Mouse (Mus musculus) liver, embryonic 14.5 days (tissue): ENCODE measurements at regions not wholly inside any gene's neighbourhood (a gene's known extent, or its start where the extent isn't known, plus 50 kb on each side); places are given as distances from the start of the nearest gene placed in this dataset.

ENCODE experiments used
- ATAC-seq: fragments of 200-750 bp; cut with Nextera tagmentation; 2 replicates; pipeline ENCODE4 v1.8.0; 2017; ENCODE audit warnings: moderate number of reproducible peaks, mild to moderate bottlenecking, moderate library complexity; ENCODE audit not compliant: insufficient read depth
- DNase-seq, 3 experiments: peaks; one replicate each; pipeline ENCODE4 v3.0.0-alpha.2; 2012 to 2013; ENCODE audit warnings: low read depth in 3 of 3, low spot score in 3 of 3
- H3K27ac ChIP-seq: fragments of 300-500 bp; sonication (generic); 2 replicates; pipeline ENCODE4 v1.5.1; 2014; ENCODE audit warnings: moderate library complexity, mild to moderate bottlenecking, control low read depth, inconsistent platforms
- H3K27me3 ChIP-seq: fragments of 300-500 bp; sonication (generic); 2 replicates; pipeline ENCODE4 v1.6.1; 2014; ENCODE audit warnings: mild to moderate bottlenecking, low read length, moderate library complexity; ENCODE audit not compliant: control insufficient read depth, insufficient read depth
- H3K36me3 ChIP-seq: fragments of 300-500 bp; sonication (generic); replicated peaks from 2 replicates; pipeline ENCODE4 v1.6.1; 2014; ENCODE audit warnings: low read depth; ENCODE audit not compliant: control insufficient read depth, insufficient read depth
- H3K4me1 ChIP-seq, 2 experiments: fragments of 200-500 bp in 1 of 2; fragments of 300-500 bp in 1 of 2; sonication (generic) in 1 of 2; replicated peaks; 2 replicates each; pipeline ENCODE4 v1.6.1; 2012 to 2014; ENCODE audit warnings: antibody characterized with exemption in 1 of 2, inconsistent platforms in 1 of 2, low read length in 1 of 2; ENCODE audit not compliant: control insufficient read depth in 2 of 2, insufficient read depth in 2 of 2
- H3K4me2 ChIP-seq: fragments of 300-500 bp; sonication (generic); 2 replicates; pipeline ENCODE4 v1.6.1; 2014; ENCODE audit warnings: low read depth, mild to moderate bottlenecking, control low read depth, moderate library complexity
- H3K4me3 ChIP-seq, 2 experiments: fragments of 200-500 bp in 1 of 2; fragments of 300-500 bp in 1 of 2; sonication (generic) in 1 of 2; 2 replicates each; pipeline ENCODE4 v1.5.1; 2012 to 2014; ENCODE audit warnings: low read depth in 2 of 2, low read length in 2 of 2, mild to moderate bottlenecking in 2 of 2, control low read depth in 1 of 2, inconsistent platforms in 1 of 2, moderate library complexity in 1 of 2; ENCODE audit not compliant: insufficient read depth in 1 of 2
- H3K9ac ChIP-seq: fragments of 300-500 bp; sonication (generic); replicated peaks from 2 replicates; pipeline ENCODE4 v1.6.1; 2014; ENCODE audit warnings: mild to moderate bottlenecking, control low read depth, moderate library complexity
- H3K9me3 ChIP-seq: fragments of 300-500 bp; sonication (generic); 2 replicates; pipeline ENCODE4 v1.6.1; 2016; ENCODE audit warnings: low read length, mixed read lengths; ENCODE audit not compliant: control insufficient read depth
- CTCF ChIP-seq: IDR thresholded peaks from 2 replicates; pipeline ENCODE4 v1.5.1; 2016; ENCODE audit warnings: antibody characterized with exemption, low read depth, control low read depth
- EP300 ChIP-seq: IDR thresholded peaks from 2 replicates; pipeline ENCODE4 v1.6.1; 2016; ENCODE audit warnings: antibody characterized with exemption, low read depth
- WGBS: fragments of 180-500 bp; shearing (Covaris S2); extraction: QIAGEN DNeasy Blood & Tissue Kit; methylation state at CpG from one replicate; pipeline ENCODE4 v1.1.7; 2014; ENCODE audit not compliant: insufficient replicate concordance; 5-methylcytosine and 5-hydroxymethylcytosine counted together

- Histone ChIP-seq H3K36me3 (no peaks in the 10 kb centered on the region), H3K4me3 (no peak overlapping the region), H3K4me1 (no peaks in the 10 kb centered on the region), H3K27me3 (no peaks in the 10 kb centered on the region), H3K9me3 (no peaks in the 10 kb centered on the region), H3K27ac (no peak overlapping the region), H3K9ac (no peak overlapping the region), H3K4me2 (no peak overlapping the region)
- 24% methylated on average over 6 of the region's 6 CpGs for WGBS
- no peak for TF ChIP-seq EP300
- no peak for TF ChIP-seq CTCF
- peak in 1 of 3 experiments; percentile 16 for DNase-seq
- no peak for ATAC-seq
Measured at GRCm38 (mm10) chr5:12877595-12878296, 247.5 kb upstream of the Sema3a start.

- Histone ChIP-seq H3K36me3 (no peaks in the 10 kb centered on the region), H3K9ac (no peak overlapping the region), H3K4me3 (no peak overlapping the region), H3K27me3 (no peaks in the 10 kb centered on the region), H3K27ac (no peak overlapping the region), H3K9me3 (no peaks in the 10 kb centered on the region), H3K4me1 (no peaks in the 10 kb centered on the region), H3K4me2 (no peak overlapping the region)
- no peak for DNase-seq
- ATAC-seq: no peak
- no peak for TF ChIP-seq EP300
- TF ChIP-seq CTCF: no peak
Measured at GRCm38 (mm10) chr5:12892333-12892732, 232.9 kb upstream of the Sema3a start.

DNA sequence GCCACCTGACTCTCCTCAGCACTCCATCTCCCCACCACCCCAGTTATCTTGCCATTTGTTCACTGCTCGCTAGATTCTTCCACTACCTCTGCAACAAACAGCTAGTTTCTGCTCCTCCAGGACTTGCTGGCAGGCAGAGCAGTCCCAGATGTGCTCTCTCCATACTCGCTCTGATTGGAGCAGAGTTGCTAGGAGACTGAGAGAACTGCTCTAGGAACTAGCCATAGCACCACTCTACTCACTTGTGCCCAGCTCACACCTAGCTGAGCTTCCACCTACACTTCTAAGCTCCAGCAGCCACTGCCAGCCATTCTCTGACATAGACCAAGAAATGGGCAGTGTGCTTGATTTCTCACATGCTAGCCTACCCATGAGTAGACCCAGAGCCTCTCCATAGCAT is 230.6 kb upstream of the Sema3a start:
- no peak overlapping the region for H3K4me2 ChIP-seq
- 43% methylated on average over 2 of the region's 2 CpGs for WGBS
- no peak overlapping the region for H3K27ac ChIP-seq
- no peak overlapping the region for H3K9ac ChIP-seq
- no peaks in the 10 kb centered on the region for H3K36me3 ChIP-seq
- no peak for TF ChIP-seq EP300
- H3K9me3 ChIP-seq: no peaks in the 10 kb centered on the region
- no peaks in the 10 kb centered on the region for H3K27me3 ChIP-seq
- ATAC-seq (no peak), DNase-seq (no peak)
- no peak overlapping the region for H3K4me3 ChIP-seq
- no peaks in the 10 kb centered on the region for H3K4me1 ChIP-seq

DNA sequence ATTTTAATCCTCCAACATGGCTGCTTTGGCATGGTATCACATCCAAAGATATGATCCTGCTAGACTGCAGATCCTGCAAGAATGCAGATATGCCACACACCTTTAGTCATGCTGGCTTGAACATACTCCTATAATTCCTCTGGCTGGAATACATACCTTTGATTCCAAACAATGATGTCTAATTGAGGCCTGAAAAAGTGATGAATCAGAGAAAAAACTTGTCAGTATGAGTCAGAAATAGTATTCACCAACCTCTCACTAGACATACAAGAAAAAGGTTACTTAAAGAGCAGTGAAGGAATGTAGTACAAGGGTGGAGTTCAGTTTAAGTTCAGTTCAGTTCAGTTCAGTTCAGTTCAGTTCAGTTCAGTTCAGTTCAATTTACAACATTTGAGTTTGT is 214.5 kb upstream of the Sema3a start:
- Histone ChIP-seq H3K27ac (no peak overlapping the region), H3K36me3 (no peaks in the 10 kb centered on the region), H3K9ac (no peak overlapping the region), H3K9me3 (no peaks in the 10 kb centered on the region), H3K27me3 (no peaks in the 10 kb centered on the region), H3K4me2 (no peak overlapping the region), H3K4me1 (no peaks in the 10 kb centered on the region), H3K4me3 (no peak overlapping the region)
- no peak for DNase-seq
- TF ChIP-seq CTCF (no peak), EP300 (no peak)
- no peak for ATAC-seq

- Histone ChIP-seq H3K4me1 (no peaks in the 10 kb centered on the region), H3K27me3 (no peaks in the 10 kb centered on the region), H3K4me2 (no peak overlapping the region), H3K9me3 (no peaks in the 10 kb centered on the region), H3K27ac (no peak overlapping the region), H3K9ac (no peak overlapping the region), H3K36me3 (no peaks in the 10 kb centered on the region), H3K4me3 (no peak overlapping the region)
- WGBS: 44% methylated on average over 1 of the region's 1 CpGs
- DNase-seq (no peak), ATAC-seq (no peak)
- TF ChIP-seq CTCF: no peak
- no peak for TF ChIP-seq EP300
Measured at GRCm38 (mm10) chr5:12914395-12914794, 210.8 kb upstream of the Sema3a start.
